Mouse (Mus musculus): ENCODE measurements around the gene Dgat2.

Dgat2 gene

DNA sequence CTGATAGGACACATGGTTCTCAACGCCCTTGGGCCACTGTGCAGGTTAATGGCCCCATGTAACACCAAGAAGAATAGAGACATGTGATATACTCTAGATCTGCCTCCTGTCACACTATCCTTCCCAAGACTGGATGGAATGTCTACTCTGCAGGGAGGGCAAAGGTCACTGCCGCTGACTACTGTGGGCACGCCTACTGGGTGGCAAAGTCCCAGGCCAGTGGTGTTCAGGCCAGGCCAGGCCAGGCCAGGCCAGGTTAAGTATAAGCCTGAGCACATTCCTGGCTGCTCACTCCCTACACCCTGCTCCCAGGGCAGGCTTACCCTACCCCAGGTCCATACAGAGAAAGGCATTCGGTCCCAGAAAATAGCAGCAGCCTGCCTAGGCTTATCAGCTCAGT lies 21.0 kb downstream of the Dgat2 start:
- DNase-seq (ENCODE audit: low spot score): peak; percentile 91

DNA sequence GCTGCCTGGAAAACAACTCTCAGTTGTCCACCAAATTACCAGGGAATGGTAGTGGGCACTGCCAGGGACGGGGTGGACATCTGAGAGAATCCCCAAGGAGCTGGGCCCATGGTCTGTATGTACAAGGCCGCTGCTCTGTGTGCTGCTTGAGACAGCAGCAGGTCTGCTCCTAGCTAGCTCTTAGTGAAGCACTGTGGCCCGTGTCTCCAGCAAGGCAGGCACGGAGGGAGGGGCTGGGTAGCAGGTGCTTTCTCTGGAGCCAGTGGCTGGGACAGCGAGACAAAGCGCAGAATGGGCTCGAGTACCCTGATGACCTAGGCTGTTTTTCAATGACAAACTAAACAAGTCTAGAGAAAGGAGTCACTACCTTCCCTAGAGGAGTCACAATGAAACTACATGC lies 21.5 kb downstream of the Dgat2 start:
- DNase-seq (ENCODE audit: low spot score): no peak

DNA sequence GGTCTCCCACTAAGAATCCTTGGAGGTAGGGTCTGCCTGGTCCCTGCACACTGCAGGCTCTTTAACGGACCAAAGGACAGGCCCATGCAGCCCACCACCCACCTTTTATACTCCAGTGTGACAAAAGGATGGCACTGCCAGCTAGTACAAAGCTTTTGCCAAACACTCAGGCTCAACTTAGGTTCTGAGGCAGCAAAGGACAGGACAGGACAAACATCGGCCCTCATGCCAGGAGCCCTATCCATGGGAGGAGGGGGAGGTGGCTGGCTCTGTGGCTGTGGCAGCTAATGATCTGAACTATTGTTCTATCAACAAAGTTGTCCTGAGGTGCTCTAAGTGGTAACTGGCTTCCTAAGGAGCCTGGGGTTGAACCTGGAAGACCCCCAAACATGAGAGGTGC lies 23.1 kb downstream of the Dgat2 start:
- no peak for DNase-seq (ENCODE audit: low spot score)

DNA sequence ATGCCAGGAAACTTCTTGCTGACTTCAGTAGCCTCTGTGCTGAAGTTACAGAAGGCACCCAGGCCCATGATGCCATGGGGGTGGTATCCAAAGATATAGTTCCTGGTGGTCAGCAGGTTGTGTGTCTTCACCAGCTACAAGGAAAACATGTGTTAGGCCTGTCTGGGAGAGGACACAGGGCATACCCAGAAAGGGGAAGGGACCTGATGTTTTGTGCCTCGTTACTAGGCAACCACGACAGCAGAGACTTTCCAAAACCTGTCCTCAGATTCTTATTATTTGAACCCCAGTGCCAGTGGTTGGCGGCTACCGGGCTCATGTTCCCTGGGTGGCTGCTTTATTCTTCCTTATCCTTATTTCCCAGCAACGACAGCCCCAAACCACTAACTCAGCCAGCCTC lies 23.6 kb downstream of the Dgat2 start:
- no peak for DNase-seq (ENCODE audit: low spot score)

DNA sequence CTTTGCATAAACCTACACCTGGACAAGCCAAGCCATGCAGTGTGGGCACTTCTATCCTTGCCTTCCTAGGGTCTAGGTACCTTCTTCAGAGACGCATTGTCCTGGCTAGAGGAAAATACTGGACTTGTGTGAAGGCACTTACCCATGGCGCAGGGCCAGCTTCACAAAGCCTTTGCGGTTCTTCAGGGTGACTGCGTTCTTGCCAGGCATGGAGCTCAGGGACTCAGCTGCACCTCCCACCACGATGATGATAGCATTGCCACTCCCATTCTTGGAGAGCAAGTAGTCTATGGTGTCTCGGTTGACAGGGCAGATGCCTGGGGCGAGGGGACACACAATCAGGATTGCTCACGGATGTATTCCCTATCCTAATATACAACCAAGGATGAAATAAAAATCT lies 24.5 kb downstream of the Dgat2 start:
- no peak for DNase-seq (ENCODE audit: low spot score)

DNA sequence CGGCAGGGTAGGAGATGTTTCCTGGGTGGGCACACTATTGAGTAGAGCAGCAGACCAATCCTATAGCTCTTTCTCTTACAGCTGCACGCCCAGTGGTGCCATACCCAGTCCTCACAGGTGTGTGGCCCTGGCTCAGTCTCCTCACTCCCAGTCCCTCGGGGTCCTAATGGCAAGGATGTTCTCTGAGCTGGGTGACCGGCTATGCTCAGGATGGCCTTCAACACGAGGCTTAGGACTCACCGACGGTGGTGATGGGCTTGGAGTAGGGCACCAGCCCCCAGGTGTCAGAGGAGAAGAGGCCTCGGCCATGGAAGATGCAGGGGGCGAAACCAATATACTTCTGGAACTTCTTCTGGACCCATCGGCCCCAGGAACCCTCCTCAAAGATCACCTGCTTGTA lies 25.8 kb downstream of the Dgat2 start:
- no peak for DNase-seq (ENCODE audit: low spot score)

DNA sequence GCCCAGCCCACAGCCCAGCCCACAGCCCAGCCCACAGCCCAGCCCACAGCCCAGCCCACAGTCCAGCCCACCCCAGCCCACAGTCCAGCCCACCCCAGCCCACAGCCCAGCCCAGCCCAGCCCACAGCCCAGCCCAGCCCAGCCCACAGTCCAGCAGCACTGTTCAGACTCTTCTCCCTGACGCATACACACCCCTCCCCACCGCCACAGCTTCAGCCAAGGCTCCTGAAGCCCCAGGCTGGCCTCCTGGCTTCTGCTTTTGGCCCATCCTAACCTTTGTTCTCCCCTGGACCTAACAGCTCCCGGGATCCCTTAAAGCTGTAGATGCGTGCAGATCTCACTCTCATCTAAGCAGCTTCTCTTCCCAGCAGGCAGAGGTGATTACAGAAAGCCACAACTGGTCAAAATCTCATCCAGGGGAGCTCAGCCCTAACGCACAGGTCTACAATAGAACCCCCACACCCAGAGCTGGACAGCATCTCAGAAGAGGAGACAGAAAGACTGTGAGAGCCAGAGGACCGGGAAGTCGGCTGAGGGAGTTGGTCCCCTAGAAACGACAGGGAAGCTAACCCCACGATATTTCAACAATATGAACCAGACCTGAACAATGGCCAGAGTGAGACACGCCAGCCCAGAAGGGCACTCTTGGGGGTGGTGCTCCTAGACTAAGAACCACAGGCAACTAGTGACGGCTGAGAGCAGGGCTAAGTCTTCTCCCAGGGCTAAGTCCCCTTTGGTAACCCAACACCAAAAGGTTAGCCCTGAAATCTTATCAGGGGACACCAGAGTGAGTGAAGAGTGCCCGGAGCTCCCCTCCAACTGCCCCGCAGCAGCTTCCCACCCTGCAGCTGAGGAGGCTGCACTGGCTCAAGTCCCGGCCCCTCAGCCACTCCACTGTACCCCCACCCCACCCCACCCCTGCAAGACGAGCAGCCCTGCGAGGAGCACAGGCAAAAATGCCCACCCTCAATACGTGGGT lies 26.9 kb downstream of the Dgat2 start:
- DNase-seq (ENCODE audit: low spot score): peak; percentile 90

DNA sequence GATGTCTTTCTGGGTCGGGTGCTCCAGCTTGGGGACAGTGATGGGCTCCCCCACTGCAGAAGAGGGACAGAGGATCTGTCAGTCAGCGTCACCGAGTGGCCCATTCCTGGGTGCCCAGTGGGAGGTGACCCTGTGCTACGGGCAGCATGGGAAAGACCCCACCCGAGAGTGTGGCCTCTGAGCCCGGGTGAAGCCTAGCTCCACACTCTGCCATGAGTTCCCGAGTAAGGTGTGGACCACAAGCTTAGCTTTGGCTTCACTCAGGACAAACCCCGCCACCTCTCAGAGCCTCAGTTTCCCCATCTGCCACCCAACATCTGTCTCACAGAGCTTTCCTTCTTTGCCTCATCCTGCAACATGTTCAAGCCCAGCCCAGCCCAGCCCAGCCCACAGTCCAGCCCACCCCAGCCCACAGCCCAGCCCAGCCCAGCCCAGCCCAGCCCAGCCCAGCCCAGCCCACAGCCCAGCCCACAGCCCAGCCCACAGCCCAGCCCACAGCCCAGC lies 27.8 kb downstream of the Dgat2 start:
- DNase-seq (ENCODE audit: low spot score): no peak

DNA sequence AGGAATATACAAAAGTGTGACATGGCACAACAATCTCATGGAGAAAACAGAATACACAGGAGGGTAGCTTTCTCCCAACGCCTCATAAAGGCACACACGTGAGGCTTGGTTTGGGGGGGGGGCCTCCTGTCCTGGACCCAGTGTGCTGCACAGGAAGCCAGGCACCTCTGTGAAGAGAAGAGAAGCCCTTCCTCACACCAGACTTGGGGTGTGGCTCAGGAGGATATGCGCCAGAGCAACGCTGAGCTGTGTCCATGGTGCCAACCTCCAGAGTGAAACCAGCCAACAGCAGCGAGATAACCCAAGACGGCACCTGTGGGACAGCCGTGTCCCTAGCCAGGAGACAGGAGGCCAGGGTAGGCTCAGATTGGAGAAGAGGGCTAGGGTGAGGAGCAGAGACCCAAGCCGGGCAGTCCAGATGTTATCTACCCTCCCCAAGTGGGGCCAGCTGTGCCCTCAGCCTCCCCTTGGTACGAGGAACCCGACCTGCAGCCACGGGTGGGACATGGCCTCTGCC lies 28.8 kb downstream of the Dgat2 start:
- DNase-seq (ENCODE audit: low spot score): no peak

DNA sequence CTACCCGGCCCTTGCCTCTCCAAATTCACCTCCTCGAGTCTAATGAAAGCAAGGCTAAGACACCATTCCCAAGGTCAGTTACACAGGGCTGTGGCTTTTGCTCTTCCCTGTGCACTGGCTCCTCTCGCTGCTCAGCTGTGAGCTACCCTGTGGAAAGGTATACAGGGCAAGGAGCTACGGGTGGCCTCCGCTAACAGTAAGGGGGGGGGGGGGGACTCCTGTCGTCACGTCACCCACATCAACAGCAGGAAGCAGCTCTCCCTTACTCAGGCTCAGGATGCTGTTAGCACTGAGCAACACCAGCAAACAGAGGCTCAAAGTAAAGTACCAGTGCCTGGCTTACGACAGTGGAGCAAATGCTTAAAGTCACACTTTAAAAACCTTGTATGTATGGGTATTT lies 29.8 kb downstream of the Dgat2 start:
- DNase-seq (ENCODE audit: low spot score): no peak

DNA sequence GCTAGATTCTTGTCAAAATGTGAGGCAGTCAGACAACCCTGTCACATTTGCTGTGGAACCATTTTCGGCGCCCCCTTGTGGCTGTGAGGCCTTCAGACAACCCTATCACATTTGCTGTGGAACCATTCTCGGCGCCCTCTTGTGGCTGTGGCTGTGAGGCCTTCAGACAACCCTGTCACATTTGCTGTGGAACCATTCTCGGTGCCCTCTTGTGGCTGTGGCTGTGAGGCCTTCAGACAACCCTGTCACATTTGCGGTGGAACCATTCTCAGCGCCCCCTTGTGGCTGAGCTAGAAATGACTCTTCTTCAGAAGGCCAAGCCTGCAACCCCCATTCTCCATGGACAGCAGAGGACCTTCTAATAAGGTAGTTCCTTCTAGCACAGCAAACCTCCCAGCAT lies 31.2 kb downstream of the Dgat2 start:
- peak; percentile 89 for DNase-seq (ENCODE audit: low spot score)

DNA sequence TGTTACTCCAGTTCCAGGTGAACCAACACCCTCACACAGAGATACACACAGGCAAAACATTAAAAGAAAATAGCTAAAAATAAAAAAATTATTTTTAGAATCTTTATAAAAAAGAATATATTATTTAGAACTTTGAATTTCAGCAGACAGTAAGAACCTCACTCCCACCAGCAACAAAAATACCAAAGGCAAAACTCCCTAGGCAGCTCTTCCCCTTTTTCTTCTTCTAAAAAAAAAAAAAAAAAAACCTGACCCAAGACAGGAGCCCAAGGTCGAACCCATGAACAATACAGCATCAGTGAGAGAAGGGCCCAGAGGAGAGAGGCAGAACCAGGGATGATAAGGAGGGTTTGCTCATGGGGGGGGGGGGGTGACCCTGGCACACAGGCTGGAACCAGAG lies 33.5 kb downstream of the Dgat2 start:
- DNase-seq (ENCODE audit: low spot score): no peak

DNA sequence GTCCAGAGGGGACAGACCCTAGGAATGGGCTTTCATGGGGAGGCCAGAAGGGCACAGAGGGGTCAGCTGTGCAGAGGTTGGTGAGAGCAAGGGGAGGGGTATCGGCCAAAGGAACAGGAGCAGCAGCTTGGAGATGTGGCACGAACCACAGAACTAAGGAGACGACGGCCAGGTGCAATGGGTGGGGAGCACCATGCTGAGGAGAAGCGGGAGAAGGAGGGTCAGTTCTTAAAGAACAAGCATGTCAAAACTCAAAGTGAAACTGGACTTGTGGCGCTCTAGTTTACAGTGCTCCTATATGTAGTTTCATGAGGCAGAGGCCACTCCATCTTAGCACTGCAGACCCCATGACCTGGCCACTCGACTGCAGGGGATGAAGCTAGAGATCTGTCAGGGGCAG lies 35.0 kb downstream of the Dgat2 start:
- DNase-seq (ENCODE audit: low spot score): no peak

DNA sequence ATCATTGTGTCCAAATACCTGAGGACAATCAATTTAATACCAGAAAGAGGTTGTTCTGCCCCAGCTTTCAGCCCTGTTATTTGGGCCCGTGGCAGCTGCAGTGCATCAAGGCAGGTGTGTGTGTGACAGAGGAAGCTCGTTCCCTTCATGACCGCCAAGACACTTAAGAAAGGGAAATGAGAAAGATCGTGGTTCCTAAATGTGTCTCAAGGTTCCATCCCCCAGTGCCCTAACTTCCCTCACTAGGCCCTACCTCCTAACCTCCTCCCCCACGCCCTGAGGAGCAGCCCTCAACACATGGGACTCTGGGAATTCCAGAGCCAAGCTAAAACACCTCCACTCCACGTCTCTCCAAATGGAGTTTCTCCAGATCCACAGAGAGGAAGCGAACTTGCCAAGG lies 35.6 kb downstream of the Dgat2 start:
- no peak for DNase-seq (ENCODE audit: low spot score)

DNA sequence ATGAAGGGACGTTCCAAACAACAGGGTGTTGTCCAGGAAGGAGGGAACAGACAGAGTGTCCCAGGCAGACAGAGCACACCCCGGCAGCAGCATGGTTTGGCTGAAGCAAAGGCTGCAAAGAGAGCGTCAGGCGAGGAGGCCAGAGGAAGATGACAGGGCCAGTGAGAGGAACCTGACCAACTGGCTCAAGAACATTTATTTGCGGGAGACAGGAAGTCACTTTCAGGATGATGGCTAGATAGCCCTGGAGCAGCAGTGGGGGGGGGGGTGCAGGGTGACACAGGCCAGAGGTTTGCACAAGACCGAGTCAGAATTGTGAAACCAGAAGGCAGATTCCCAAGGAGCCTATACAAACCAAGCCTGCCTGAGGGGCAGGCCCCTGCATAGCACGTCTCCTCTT lies 36.5 kb downstream of the Dgat2 start:
- peak; percentile 78 for DNase-seq (ENCODE audit: low spot score)

DNA sequence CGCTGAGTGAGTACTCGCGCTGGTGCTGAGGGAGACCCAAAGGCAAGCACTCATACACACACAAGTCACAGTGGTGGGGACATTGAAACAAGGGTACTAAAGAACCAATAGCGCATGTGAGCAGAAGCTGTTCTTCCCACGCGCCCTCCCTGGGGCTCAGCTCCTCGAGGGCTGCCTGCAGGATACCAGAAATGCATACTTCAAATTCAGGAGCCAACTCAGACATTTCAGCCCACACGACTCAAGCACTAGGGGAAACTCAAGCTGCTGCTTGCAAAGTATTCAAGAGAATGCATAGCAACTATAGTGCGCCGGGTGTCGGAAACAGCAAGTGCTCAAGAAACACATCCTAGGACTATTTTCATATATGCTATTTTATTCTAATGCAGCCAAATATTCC lies 37.9 kb downstream of the Dgat2 start:
- DNase-seq (ENCODE audit: low spot score): no peak

DNA sequence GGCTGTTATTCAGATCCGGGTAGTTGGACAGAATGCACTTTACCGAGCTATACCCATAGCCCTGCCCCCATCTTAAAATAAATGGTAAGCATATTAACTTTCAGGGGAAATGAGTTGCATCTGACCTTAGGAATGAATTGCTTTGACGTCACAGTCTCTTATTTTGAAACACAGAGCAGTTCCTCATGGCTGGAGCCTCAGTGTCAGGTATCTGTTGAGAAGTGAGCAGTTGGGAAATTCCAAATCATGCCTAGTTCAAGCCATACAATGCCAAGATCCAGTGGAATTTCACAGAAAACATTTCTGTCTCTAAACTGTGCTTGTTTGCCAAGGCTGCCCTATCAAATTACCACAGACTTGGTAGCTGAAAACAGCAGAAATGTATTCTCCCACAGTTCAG lies 39.3 kb downstream of the Dgat2 start:
- DNase-seq (ENCODE audit: low spot score): no peak

DNA sequence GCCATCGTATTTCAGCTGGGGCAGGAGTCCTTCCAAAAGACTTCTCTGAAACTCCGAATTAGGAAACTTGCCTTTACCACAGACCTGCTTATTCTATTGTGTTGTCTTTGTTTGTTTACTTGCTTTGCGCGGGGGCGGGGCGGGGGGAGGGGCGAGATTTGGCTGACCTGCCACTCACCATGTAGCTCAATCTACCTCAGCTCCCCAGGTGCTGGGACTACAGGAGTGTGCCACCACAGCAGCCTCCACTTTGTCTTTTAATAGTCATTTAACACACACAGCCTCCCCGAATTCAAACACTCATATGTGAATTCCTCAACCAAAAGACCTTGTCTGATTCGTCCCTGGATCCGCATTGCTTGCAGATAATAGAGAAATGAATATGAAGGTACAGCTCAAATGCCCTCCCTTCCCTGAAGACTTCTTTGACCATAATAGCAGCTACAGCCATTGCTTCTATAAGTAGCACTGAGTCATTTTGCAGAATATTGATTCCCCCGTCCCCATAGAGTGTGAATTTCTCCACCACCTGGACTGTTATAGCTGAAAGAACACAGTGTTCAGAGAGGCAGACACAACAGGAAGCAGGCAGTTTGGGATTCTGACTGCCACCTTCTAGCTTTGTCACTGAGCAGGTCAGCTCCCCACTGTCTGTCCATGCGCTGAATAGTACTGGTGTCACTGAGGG lies 40.5 kb downstream of the Dgat2 start:
- DNase-seq (ENCODE audit: low spot score): no peak

DNA sequence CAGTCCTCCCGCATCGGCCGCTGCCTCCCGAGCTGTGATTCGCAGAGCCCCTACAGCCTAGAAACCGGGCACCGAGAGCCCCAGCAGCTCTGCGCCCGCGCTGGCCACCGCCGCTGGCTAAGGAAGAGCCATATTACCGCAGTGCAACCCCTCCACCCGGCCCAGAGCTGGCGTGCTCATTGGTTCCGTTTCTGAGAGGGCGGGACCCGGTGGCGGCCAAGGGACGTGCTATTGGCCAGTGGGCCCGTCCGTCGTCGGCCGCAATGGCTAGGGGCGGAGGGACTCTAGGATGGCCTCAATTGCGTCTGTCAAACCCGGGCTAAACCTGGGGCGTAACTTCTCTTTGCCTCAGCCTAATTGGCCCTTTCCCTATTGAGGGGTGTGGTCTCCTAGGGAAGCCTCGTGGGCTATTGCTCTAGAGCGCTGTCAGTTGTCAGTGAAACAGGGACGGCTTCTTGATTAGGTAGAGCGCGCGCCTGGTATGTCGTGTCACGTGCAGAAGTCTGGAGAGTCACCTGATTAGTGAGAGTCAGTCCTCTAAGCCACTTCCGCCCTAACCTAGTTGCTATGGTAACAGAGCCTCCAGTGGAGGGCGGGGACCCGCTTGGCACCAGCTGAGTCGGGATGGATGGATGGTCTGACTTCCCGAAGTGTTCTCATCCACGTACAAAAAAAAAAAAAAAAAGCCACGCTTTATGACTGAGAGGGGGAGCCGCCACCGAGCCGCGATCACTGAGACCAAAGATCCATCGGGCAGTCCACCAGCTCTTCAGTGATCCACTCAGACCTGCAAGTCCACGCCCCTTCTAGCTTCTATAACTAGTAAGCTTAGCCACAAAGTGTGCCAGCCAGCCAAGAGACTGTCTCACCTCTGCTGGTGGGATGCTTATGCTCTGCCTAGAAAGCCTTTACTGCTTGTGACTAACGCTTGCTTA lies 41.3 kb downstream of the Dgat2 start, which contains the start of gene Uvrag:
Gene Uvrag, minus strand, starts transcription at position 158 of the 935 bp plus-strand sequence.
- DNase-seq (ENCODE audit: low spot score): peak; percentile 99

DNA sequence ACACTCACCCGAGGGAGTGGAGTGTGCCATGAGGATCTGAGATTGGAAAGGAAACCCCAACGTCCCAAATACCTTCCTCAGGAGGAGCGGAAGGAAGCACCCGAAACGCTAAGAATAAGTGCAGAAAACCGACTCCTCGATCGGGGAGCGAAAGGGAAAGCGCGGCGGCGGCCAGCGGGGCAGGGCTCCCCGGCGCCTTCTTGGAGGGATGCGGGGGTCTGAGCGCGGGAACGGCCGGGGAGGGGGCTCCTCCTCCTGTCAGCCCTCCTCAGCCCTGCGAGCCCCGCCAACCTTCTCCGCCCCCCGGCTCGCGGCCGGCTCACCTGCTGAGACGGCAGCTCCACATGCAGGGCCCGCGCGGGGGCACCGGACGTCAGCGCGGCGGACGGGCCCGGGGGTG lies 42.0 kb downstream of the Dgat2 start:
- DNase-seq (ENCODE audit: low spot score): no peak

DNA sequence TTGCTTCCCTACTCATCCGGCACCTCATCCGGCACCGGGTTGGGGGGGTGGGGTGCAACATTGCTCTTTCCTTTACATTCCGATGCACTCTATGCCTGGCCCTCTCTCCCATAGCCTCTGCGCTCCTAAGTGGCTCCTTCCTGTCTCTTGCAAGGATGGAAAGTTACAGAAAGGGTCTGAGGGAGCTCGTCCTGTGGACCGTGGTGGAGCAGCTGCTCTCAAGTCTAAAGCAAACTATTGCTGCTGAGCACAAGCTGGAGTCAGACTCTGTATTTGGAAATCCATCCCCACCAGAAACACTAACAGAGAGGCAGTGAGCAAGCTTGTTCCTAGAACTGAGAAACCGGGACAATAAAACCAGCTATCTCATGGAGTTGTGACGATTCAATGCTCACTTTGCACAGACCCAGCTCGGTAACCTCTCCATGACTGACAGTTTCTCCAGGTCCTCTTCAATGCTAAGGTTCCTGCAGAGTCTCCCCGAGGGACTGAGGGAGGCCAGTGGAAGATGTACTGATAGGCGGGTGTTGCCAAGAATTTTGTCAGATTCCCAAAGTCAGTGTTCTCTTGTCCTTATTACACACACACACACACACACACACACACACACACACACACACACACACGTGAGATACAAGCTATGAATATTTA lies 42.6 kb downstream of the Dgat2 start:
- peak; percentile 69 for DNase-seq (ENCODE audit: low spot score)

All from yolk sac, embryonic 10.5 days (tissue).